Mouse (Mus musculus): ENCODE data around the gene B4galnt3.
"Not testable (repeated sequence)": the region's sequence is repeated elsewhere in the genome, so short reads cannot be mapped to it uniquely, and the experiment has no call there.

Gene B4galnt3

GRCm38 (mm10) chr6:120294056-120294784 is at the start of gene B4galnt3, which contains the start of gene D330020A13Rik:
Gene B4galnt3, minus strand, starts transcription at chr6:120294559.
Gene D330020A13Rik, plus strand, starts transcription at chr6:120294364.
- DNase-seq (ENCODE audit: low spot score in 2 of 2), result peak; percentile 51 to 67

- DNase-seq (ENCODE audit: low spot score in 2 of 2), result no peak
Measured at GRCm38 (mm10) chr6:120343992-120344391, 49.6 kb upstream of the B4galnt3 start.

GRCm38 (mm10) chr6:120332351-120332750 is 38.0 kb upstream of the B4galnt3 start:
- no peak for DNase-seq (ENCODE audit: low spot score in 2 of 2)

- peak; percentile 21 to 71 for DNase-seq (ENCODE audit: low spot score in 2 of 2)
Measured at GRCm38 (mm10) chr6:120324295-120324927, 30.1 kb upstream of the B4galnt3 start.

- no peak for DNase-seq (ENCODE audit: low spot score in 2 of 2)
Measured at GRCm38 (mm10) chr6:120320369-120320768, 26.0 kb upstream of the B4galnt3 start.

GRCm38 (mm10) chr6:120319129-120319528 is 24.8 kb upstream of the B4galnt3 start:
- no peak for DNase-seq (ENCODE audit: low spot score in 2 of 2)

- no peak for DNase-seq (ENCODE audit: low spot score in 2 of 2)
Measured at GRCm38 (mm10) chr6:120318303-120318940, 24.1 kb upstream of the B4galnt3 start.

GRCm38 (mm10) chr6:120312443-120312842 is 18.1 kb upstream of the B4galnt3 start:
- no peak for DNase-seq (ENCODE audit: low spot score in 2 of 2)

- no peak for DNase-seq (ENCODE audit: low spot score in 2 of 2)
Measured at GRCm38 (mm10) chr6:120309787-120310186, 15.4 kb upstream of the B4galnt3 start.

- DNase-seq (ENCODE audit: low spot score in 2 of 2), result no peak
Measured at GRCm38 (mm10) chr6:120309338-120309737, 15.0 kb upstream of the B4galnt3 start.

- no peak for DNase-seq (ENCODE audit: low spot score in 2 of 2)
Measured at GRCm38 (mm10) chr6:120306859-120307594, 12.7 kb upstream of the B4galnt3 start.

GRCm38 (mm10) chr6:120302755-120303316 is 8.5 kb upstream of the B4galnt3 start:
- DNase-seq (ENCODE audit: low spot score in 2 of 2), result no peak

- DNase-seq (ENCODE audit: low spot score in 2 of 2), result peak; percentile 36 to 66
Measured at GRCm38 (mm10) chr6:120301137-120301536, 6.8 kb upstream of the B4galnt3 start.

GRCm38 (mm10) chr6:120296589-120296988 is 2.2 kb upstream of the B4galnt3 start:
- not testable (repeated sequence) for DNase-seq (ENCODE audit: low spot score in 2 of 2)

- peak in 1 of 2 experiments; percentile 54 for DNase-seq (ENCODE audit: low spot score in 2 of 2)
Measured at GRCm38 (mm10) chr6:120294785-120295133, 400 bp upstream of the B4galnt3 start.

- no peak for DNase-seq (ENCODE audit: low spot score in 2 of 2)
Measured at GRCm38 (mm10) chr6:120291396-120292009, 2.9 kb downstream of the B4galnt3 start.

- DNase-seq (ENCODE audit: low spot score in 2 of 2), result no peak
Measured at GRCm38 (mm10) chr6:120289430-120289829, 4.9 kb downstream of the B4galnt3 start.

GRCm38 (mm10) chr6:120288541-120288940 is 5.8 kb downstream of the B4galnt3 start:
- DNase-seq (ENCODE audit: low spot score in 2 of 2), result no peak

GRCm38 (mm10) chr6:120287279-120287678 is 7.1 kb downstream of the B4galnt3 start:
- DNase-seq (ENCODE audit: low spot score in 2 of 2), result no peak

GRCm38 (mm10) chr6:120276874-120277449 is 17.4 kb downstream of the B4galnt3 start:
- DNase-seq (ENCODE audit: low spot score in 2 of 2), result no peak

GRCm38 (mm10) chr6:120275301-120275700 is 19.1 kb downstream of the B4galnt3 start:
- DNase-seq (ENCODE audit: low spot score in 2 of 2), result no peak

All from frontal cortex, postnatal 36 days (tissue).